Mouse (Mus musculus) heart, adult 2 months (tissue): ENCODE data around the gene Cope. TPM values are rescaled to one million over a fixed set of nuclear protein-coding genes. Genes with fewer than 3 reads are reported as not detected.

Experiments used
- DNase-seq, 2 experiments: peaks; one replicate each; pipeline ENCODE4 v3.0.0; 2021
- H3K27ac ChIP-seq: fragments of 200-600 bp; 2 replicates; pipeline ENCODE4 v1.8.1; 2022
- H3K27me3 ChIP-seq: fragments of 200-500 bp; 2 replicates; pipeline ENCODE4 v1.6.1; 2012; ENCODE audit warnings: mild to moderate bottlenecking, low read length, inconsistent platforms, mixed read lengths; ENCODE audit not compliant: control insufficient read depth, insufficient read depth
- H3K36me3 ChIP-seq: fragments of 200-500 bp; 2 replicates; pipeline ENCODE4 v1.6.1; 2012; ENCODE audit warnings: low read length, inconsistent platforms; ENCODE audit not compliant: control insufficient read depth, insufficient read depth
- H3K4me1 ChIP-seq: fragments of 200-500 bp; 2 replicates; pipeline ENCODE4 v1.6.1; 2011; ENCODE audit warnings: low read length; ENCODE audit not compliant: control insufficient read depth, insufficient read depth
- H3K4me3 ChIP-seq: fragments of 200-600 bp; 2 replicates; pipeline ENCODE4 v1.8.1; 2022
- H3K79me2 ChIP-seq: fragments of 200-500 bp; replicated peaks from 2 replicates; pipeline ENCODE4 v1.6.1; 2012; ENCODE audit warnings: mild to moderate bottlenecking, inconsistent platforms, low read length, moderate library complexity, mixed read lengths; ENCODE audit not compliant: control insufficient read depth, insufficient read depth
- H3K9ac ChIP-seq: fragments of 200-500 bp; 2 replicates; pipeline ENCODE4 v1.6.1; 2012; ENCODE audit warnings: low read depth, mild to moderate bottlenecking, control low read depth, inconsistent platforms, low read length, mixed read lengths
- CTCF ChIP-seq: fragments of 200-600 bp; IDR thresholded peaks from 2 replicates; pipeline ENCODE4 v1.8.1; 2022; ENCODE audit warnings: antibody characterized with exemption, mild to moderate bottlenecking, moderate library complexity
- EP300 ChIP-seq: fragments of 200-500 bp; IDR thresholded peaks from 2 replicates; pipeline ENCODE4 v1.6.1; 2011; ENCODE audit warnings: low read depth, low read length, control low read depth; ENCODE audit not compliant: insufficient read depth
- POLR2A ChIP-seq: fragments of 200-500 bp; IDR thresholded peaks from 2 replicates; pipeline ENCODE4 v1.6.1; 2011; ENCODE audit warnings: mild to moderate bottlenecking, low read depth, low read length, control low read depth; ENCODE audit not compliant: insufficient read depth
- WGBS: fragments of 180-500 bp; shearing (Covaris S2); methylation state at CpG from one replicate; pipeline ENCODE4 v1.1.7; 2018; 5-methylcytosine and 5-hydroxymethylcytosine counted together
- intact Hi-C: fragments of 180-260 bp; cut with DNase I; formaldehyde crosslinking; loops from one replicate; pipeline ENCODE4 v1.15.1; 2025
- polyA plus RNA-seq: library from polyadenylated mRNA; depleted of rRNA; stranded (reverse); fragments of >200 nt; gene quantifications from 2 replicates; pipeline ENCODE4 v1.2.3, GENCODE M21; 2012
- total RNA-seq, 2 experiments: library from RNA; stranded (reverse); gene quantifications; 2 replicates each; pipeline ENCODE4 v1.2.3; 2021

The Cope gene
- total and polyA plus RNA-seq, 3 experiments, result 147 to 209 (median 155) TPM

DNA sequence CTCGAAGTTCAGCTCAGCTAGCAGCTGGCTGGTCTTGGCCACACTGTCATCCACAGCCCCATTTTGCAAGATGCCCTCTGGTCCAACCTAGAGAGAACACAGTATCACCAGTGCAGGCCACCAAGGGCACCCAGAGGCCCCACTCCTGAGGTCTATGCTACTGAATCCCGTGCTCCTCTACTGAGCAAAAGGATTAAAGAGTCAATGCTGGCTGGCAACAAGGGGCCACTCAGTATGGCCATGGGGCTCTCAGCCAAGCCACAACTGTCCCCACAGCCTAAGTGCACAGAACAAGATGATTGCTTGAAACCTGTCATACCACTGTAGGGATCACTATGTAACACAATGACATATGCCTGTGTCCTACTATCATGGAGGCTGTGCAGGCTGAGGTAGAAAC lies 42.0 kb downstream of the Cope start:
- intact Hi-C loops, result no loop called here
- no peaks in the 10 kb centered on the region; the same call in 1 of the 2 replicates for H3K36me3 ChIP-seq

DNA sequence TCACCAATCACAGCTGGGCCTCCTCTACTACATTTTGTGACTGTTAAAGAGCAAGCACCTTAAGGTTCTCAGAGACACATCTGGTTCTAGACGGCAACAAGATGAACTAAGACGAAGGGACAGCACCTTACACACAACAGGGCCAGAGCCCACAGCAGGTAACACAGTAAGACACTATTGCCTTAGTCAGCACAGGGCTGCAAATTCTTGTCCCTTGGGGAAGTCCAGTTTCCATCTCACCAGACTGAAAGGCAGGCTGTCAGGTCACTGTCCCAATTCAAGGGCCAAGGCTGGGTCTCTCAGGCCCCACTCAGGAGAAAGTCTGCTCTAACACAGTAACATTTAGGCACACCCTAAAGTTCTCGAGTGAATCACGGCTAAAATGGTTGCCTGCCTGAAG lies 45.1 kb downstream of the Cope start:
- no peak for DNase-seq
- Histone ChIP-seq H3K36me3 (peaks cover 3% of the 10 kb centered on the region), H3K9ac (no peak overlapping the region), H3K27ac (no peak overlapping the region; the same call in 1 of the 2 replicates), H3K4me1 (peaks cover 30% of the 10 kb centered on the region), H3K79me2 (peaks cover 18% of the 10 kb centered on the region), H3K27me3 (no peaks in the 10 kb centered on the region), H3K4me3 (no peak overlapping the region)
- intact Hi-C loops, result no loop called here
- TF ChIP-seq CTCF, result no peak
- no peak for TF ChIP-seq EP300
- 63% methylated on average over 4 of the region's 4 CpGs for WGBS

More for the DNA sequence above, 42.0 kb downstream of the Cope start:
- TF ChIP-seq CTCF (no peak), EP300 (no peak), POLR2A (no peak)
- Histone ChIP-seq H3K27me3 (no peaks in the 10 kb centered on the region), H3K79me2 (peaks cover 15% of the 10 kb centered on the region), H3K27ac (no peak overlapping the region), H3K4me3 (no peak overlapping the region), H3K4me1 (peaks cover 13% of the 10 kb centered on the region), H3K9ac (no peak overlapping the region)
- 84% methylated on average over 2 of the region's 2 CpGs for WGBS
- no peak for DNase-seq

DNA sequence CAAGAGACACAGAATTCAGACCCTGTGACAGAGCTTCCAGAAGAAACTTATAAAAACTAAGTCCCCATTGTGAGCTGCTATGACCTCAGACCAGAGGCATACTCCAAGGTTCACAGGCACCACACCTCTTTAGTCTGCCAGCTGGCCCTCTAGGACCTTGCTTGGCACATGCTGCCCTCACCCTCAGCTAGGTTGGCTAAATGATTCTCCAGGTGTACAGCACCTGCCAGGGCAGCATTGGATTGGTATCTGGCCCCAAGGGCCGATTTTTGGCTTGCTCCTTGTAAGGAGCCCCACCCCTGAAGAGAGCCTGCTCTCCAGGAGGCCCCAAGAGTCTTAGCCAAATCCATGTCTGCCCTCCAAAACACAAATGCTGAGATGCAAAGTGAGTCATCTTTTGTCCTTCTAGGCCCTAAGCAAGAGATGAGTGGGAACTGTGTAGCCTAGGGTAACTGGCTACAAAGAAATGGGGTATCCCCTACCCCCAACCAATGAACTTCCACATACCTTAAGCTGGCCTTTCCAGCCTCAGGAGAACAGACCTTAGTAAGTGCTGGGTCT lies 45.6 kb downstream of the Cope start:
- WGBS, result 58% methylated on average over 1 of the region's 1 CpGs
- H3K27me3 ChIP-seq, result no peaks in the 10 kb centered on the region
- no peak for DNase-seq
- H3K4me3 ChIP-seq, result no peak overlapping the region
- no peak for TF ChIP-seq EP300
- no peak for TF ChIP-seq CTCF
- TF ChIP-seq POLR2A, result no peak
- no peak overlapping the region; the same call in 1 of the 2 replicates for H3K27ac ChIP-seq
- peaks cover 3% of the 10 kb centered on the region for H3K36me3 ChIP-seq
- no peak overlapping the region for H3K9ac ChIP-seq
- intact Hi-C loops, result no loop called here
- H3K4me1 ChIP-seq, result peaks cover 30% of the 10 kb centered on the region
- H3K79me2 ChIP-seq, result peaks cover 19% of the 10 kb centered on the region

DNA sequence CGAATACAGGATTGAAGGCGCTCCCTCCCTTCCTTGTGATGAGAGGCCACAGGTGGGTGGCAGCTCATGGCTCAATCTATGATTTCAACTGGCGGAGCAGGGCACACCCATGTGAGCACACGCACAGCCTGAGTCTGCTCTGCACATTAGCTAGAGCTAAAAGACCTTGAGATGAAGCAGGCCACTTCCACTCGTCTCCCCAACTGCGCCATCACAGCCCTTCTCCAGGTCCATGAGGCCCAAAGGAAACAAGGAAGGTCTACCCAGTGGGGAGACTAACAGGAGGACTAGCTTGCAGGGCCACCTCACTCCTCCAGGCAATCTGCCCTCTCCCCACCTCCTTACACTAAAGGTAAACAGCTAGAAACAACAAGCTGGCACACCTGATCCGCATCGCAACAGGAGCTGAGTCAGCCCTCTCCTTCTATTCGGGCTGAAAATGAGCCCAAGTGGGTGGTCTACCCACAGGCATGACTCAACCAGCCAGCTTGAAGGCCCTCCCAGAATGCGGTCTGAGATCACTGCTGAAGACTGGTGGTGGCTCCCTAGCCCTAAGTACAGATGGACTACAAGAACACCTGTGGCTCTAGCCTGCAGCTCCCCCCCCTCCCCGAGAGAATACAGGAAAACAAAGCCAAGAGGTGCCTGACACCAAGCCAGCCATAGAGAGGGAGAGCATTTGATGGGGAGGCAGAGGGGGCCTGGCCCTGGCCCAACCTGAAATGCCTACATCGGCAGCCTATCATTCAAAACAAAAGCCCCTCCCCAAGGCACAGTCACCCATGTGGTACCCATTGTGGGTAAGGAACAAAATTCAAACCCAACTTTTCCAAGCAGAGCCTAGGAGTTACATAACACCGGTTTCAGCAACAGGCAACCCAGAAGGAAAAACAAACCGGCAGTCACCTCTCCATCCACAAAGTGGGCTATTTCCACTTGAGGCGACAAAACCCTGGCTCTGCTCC lies 49.0 kb downstream of the Cope start:
- H3K9ac ChIP-seq, result peak overlapping the region; percentile 90
- H3K27me3 ChIP-seq, result no peaks in the 10 kb centered on the region
- peak overlapping the region; percentile 86 for H3K4me3 ChIP-seq
- H3K36me3 ChIP-seq, result peaks cover 3% of the 10 kb centered on the region
- H3K4me1 ChIP-seq, result peaks cover 34% of the 10 kb centered on the region
- H3K27ac ChIP-seq, result no peak overlapping the region; the same call in 1 of the 2 replicates
- DNase-seq, result no peak
- intact Hi-C loops, result no loop called here
- 38% methylated on average over 15 of the region's 15 CpGs for WGBS
- no peak for TF ChIP-seq CTCF
- no peak for TF ChIP-seq POLR2A
- no peak for TF ChIP-seq EP300
- peaks cover 13% of the 10 kb centered on the region for H3K79me2 ChIP-seq

DNA sequence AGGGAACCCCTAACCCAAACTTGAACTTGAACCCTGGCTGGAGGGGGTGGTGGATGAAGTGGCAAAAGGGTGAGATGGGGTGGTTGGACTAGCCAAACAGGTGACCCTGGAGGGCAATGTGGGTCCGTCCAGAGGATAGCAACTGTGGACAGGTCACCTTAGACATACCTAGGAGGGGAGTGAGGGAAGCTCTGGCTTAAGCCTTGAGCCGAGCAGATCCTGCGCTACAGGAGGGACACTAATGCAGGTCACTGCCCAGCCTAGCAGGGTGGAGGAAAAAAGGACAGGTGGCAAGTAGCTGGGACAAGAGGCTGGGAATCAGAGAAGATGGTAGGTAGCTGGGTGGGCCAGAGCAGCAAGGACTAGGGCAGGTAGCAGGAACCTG lies 49.7 kb downstream of the Cope start:
- 10% methylated on average over 3 of the region's 3 CpGs for WGBS
- H3K36me3 ChIP-seq, result peaks cover 3% of the 10 kb centered on the region
- H3K79me2 ChIP-seq, result peaks cover 13% of the 10 kb centered on the region
- peak overlapping the region; percentile 88; the same call in 1 of the 2 replicates for H3K27ac ChIP-seq
- TF ChIP-seq POLR2A (no peak), CTCF (no peak), EP300 (no peak)
- peak overlapping the region; percentile 86 for H3K4me3 ChIP-seq
- no peaks in the 10 kb centered on the region for H3K27me3 ChIP-seq
- intact Hi-C loops, result no loop called here
- peak overlapping the region; percentile 90 for H3K9ac ChIP-seq
- peaks cover 34% of the 10 kb centered on the region for H3K4me1 ChIP-seq
- no peak for DNase-seq

DNA sequence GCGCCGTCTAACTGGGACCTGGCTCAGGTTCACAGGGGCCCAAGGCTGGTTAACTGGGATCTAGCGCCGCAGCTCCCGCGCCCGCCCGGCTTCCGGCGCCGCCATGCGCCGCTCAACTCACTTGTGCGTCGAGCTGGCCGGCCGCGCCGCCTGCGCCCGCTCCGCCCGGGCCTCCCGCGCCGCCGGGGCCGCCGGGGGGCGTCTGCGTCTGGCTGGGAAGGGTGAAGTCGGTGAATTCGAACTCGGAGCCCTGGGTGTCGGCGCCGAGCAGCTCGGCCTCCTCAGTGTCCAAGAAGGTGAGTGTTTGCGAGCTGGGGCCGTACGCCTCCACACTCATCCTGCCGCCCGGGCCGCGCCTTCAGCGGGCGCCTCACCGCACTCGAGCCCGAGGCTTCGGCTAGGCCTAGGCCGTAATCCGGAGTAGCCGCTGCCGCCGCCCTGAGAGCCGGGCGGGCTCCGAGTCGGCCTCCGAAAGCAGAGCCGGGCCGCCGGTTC lies 50.4 kb downstream of the Cope start:
- Histone ChIP-seq H3K4me3 (peak overlapping the region; percentile 86), H3K79me2 (peaks cover 12% of the 10 kb centered on the region), H3K27me3 (no peaks in the 10 kb centered on the region), H3K27ac (peak overlapping the region; percentile 88), H3K4me1 (peaks cover 30% of the 10 kb centered on the region), H3K9ac (peak overlapping the region; percentile 90), H3K36me3 (peaks cover 3% of the 10 kb centered on the region)
- no peak for DNase-seq
- TF ChIP-seq EP300 (no peak), POLR2A (no peak), CTCF (no peak)
- intact Hi-C loops, result loop anchor here (1.0 kb wide), 1 partner anchor 50 kb away; the partner anchor contains the start of genes Cope and Ddx49
- 1% methylated on average over 63 of the region's 64 CpGs for WGBS
